Mouse (Mus musculus): ENCODE results near the gene Btbd19. TPM values are rescaled to one million over a fixed set of nuclear protein-coding genes. Genes with fewer than 3 reads are reported as not detected.

Btbd19 gene
- total RNA-seq, 4 experiments from 2014 or later = 1.6 to 3.2 (median 1.8) TPM

- no peak for DNase-seq (ENCODE audit: low spot score in 2 of 2)
These were observed 9.9 kb downstream of the Btbd19 start for GRCm38 (mm10) chr4:117115592-117115991.

DNA sequence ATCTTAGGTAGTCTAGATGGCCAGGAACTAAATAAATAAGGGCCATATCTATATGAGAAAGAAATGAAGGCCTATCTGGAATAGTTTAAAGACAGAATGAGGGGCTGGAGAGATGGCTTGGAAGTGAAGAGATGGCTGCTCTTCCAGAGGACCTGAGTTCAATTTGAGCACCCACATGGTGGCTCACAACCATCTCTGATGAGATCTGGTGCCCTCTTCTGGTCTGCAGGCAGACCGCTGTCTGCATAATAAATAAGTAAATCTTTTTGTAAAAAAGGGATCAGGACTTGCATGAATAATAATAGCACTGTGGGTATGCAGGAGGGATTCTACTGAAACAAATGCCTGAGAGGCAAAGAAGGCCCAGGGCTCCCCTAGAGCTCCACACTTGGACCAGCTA lies 12.3 kb downstream of the Btbd19 start:
- no peak for DNase-seq (ENCODE audit: low spot score in 2 of 2)

- no peak for DNase-seq (ENCODE audit: low spot score in 2 of 2)
These were observed 14.5 kb downstream of the Btbd19 start for GRCm38 (mm10) chr4:117110985-117111384.

- DNase-seq (ENCODE audit: low spot score in 2 of 2) = no peak
These were observed 15.3 kb downstream of the Btbd19 start for GRCm38 (mm10) chr4:117110249-117110648.

- DNase-seq (ENCODE audit: low spot score in 2 of 2) = no peak
These were observed 16.2 kb downstream of the Btbd19 start for GRCm38 (mm10) chr4:117109330-117109729.

GRCm38 (mm10) chr4:117108524-117108849 lies 17.0 kb downstream of the Btbd19 start:
- no peak for DNase-seq (ENCODE audit: low spot score in 2 of 2)

DNA sequence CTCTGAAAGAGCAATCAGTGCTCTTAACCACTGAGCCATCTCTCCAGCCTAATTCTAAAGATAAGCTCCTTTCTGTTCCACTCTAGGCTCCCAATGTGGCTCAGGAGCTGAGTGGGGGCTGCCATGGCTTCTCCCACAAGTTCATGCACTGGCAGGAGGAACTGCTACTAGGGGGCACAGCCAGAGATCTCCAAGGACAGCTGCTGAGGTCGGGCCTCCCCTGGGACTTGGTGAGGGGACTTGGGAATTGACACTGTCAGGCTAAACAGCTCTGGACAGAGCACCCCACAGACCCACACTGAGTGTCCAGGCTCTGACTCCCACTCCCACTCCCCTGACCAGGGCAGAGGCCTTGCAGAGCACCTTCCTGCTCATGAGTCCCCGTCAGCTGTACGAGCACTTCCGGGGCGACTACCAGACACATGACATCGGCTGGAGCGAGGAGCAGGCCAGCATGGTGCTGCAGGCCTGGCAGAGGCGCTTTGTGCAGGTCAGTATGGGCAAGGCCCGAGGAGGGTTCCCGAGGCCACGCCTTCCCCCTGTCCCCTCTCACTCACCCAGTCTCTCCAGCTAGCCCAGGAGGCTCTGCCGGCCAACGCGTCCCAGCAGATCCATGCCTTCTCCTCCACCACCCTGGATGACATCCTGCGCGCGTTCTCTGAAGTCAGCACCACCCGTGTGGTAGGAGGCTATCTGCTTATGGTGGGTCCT lies 17.6 kb downstream of the Btbd19 start:
- no peak for DNase-seq (ENCODE audit: low spot score in 2 of 2)

- DNase-seq (ENCODE audit: low spot score in 2 of 2) = no peak
These were observed 20.4 kb downstream of the Btbd19 start for GRCm38 (mm10) chr4:117105127-117105526.

DNA sequence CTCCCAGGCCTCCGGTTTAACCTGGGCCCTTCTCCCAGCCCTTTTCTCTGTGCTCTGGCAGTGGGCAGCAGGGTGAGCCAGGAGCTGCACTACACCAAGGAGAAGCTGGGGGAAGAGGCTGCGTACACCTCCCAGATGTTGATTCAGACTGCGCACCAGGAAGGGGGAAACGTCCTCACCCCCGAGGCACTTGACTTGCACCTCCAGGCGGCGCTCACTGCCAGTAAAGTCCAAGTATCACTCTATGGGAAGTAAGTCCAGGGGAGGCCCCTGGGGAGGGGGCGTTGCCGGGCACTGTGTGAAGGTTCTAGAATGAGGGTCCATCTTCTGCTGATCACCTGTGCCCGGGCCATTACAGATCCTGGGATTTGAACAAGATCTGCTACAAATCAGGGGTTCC lies 20.9 kb downstream of the Btbd19 start:
- DNase-seq (ENCODE audit: low spot score in 2 of 2) = no peak

- DNase-seq (ENCODE audit: low spot score in 2 of 2) = no peak
These were observed 24.3 kb downstream of the Btbd19 start for GRCm38 (mm10) chr4:117101218-117101617.

DNA sequence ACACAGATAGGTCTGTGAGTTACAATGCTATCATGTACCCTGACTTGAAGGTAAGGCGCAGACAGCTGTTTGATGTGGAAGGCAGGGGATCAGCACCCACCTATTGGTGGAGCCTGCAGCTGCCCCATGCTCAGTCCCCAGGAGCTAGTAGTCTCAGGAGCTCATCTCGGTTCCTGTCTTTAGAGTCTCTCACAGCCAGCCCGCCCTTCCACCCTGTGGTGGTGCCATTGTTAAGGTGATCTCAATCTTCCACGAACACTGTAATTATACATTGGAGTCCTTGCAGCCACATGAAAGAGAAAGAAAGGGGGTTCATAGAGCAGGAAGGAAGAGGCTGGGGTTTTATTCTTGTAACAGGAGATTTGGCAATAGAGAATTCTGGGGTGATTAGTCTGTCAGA lies 25.5 kb downstream of the Btbd19 start:
- no peak for DNase-seq (ENCODE audit: low spot score in 2 of 2)

GRCm38 (mm10) chr4:117098764-117099036 lies 26.8 kb downstream of the Btbd19 start:
- DNase-seq (ENCODE audit: low spot score in 2 of 2) = no peak

- DNase-seq (ENCODE audit: low spot score in 2 of 2) = no peak
These were observed 27.4 kb downstream of the Btbd19 start for GRCm38 (mm10) chr4:117097969-117098763.

- no peak for DNase-seq (ENCODE audit: low spot score in 2 of 2)
These were observed 28.9 kb downstream of the Btbd19 start for GRCm38 (mm10) chr4:117096666-117097065.

DNA sequence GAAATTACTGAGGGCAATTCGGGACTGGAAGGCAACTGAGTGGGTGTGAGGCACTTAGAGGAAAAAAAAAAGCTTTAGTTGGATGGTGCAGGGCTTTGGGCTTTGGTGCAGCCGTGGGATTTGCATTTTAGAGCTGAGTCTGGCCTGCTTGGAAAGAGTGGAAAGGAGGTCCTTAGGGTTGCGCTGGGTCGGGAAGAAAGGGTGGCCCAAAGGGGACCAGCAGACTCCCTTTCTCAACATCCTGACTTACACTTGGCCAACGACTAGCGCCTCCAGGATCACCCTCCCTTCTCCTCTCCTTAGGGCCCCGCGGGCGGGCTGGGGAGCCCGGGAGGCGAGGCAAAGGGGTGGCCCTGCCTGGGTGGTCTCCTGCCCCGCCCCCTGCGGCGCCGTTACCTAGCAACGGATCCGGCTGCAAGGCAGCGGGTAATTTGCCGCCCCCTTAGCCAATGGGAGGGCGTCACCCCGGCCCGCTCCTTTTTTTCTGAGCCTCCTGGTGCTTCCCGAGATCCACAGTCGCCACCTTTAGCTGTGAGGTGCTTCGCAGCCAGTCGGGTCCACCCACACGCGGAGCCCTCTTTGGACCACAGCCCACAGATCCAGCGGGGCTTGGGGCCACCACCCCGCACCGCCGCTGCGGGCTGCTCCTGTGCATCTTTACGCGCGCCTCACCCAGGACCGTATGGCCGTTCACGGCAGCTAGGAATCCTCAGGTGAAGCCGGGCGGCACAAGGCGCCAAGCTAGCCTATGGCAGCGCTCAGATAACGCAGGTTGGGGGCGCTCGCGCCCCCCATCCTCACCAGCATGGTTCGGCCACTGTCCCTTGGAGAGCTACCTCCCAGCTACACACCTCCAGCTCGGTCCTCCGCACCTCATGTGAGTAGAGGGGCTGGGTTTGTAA lies 29.7 kb downstream of the Btbd19 start, which contains the start of gene Ptch2:
Gene Ptch2 (plus strand): TSS at position 525 of the 902 bp plus-strand sequence.
- DNase-seq (ENCODE audit: low spot score in 2 of 2) = peak; percentile 57 to 73

- DNase-seq (ENCODE audit: low spot score in 2 of 2) = no peak
These were observed 30.7 kb downstream of the Btbd19 start for GRCm38 (mm10) chr4:117094626-117095361.

- no peak for DNase-seq (ENCODE audit: low spot score in 2 of 2)
These were observed 34.9 kb downstream of the Btbd19 start for GRCm38 (mm10) chr4:117090586-117090985.

- no peak for DNase-seq (ENCODE audit: low spot score in 2 of 2)
These were observed 37.4 kb downstream of the Btbd19 start for GRCm38 (mm10) chr4:117087948-117088640.

DNA sequence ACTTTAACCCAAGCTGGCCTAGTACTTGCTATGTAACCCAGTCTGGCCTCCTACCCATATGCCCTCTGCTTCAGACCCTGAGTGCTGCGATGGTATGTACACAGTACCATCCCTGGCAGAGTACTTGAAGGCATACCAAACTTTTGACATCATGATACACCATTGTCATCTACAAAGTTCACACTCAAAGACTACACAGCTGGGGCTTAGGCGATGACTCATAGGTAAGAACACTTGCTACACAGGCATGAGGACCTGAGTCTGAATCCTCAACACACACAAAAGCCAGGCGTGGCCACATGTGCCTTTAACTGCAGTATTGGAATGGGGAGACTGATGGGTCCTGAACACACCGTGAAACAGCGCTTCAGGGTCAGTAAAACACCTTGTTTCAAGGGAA lies 54.3 kb downstream of the Btbd19 start:
- no peak for DNase-seq (ENCODE audit: low spot score in 2 of 2)

DNA sequence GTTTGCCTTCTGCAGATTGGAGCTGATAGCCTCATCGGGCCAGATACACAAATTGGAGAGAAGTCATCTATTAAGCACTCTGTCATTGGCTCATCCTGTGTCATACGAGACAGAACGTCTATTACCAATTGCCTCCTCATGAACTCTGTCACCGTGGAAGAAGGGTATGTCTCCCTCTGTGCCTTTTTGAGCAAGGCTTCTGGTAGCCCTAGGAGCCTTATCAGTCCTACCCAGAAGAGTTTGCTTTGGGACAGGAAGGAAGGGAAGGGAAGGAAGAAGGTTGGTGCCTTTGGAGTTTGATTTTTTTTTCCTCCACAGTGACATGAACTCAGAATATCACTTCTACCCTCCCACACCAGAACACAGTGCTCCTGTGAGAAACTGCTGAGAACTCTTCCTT lies 54.9 kb downstream of the Btbd19 start:
- no peak for DNase-seq (ENCODE audit: low spot score in 2 of 2)

- DNase-seq (ENCODE audit: low spot score in 2 of 2) = no peak
These were observed 55.9 kb downstream of the Btbd19 start for GRCm38 (mm10) chr4:117069647-117070046.
